Mouse (Mus musculus): ENCODE data around the gene Tcerg1l.

GRCm38 (mm10) chr7:138184197-138184596 is 213.3 kb downstream of the Tcerg1l start:
- TF ChIP-seq POLR2A (IDR thresholded peaks at IDR 0.05; ENCODE audit: low read depth, low read length) (no peak), CTCF (conservative IDR thresholded peaks at IDR 0.05 in 1 of 2, IDR thresholded peaks at IDR 0.05 in 1 of 2; ENCODE audit: low read depth in 2 of 2, low read length in 2 of 2) (no peak), RAD21 (IDR thresholded peaks at IDR 0.05; ENCODE audit: low read depth, low read length) (no peak), HCFC1 (IDR thresholded peaks at IDR 0.05; ENCODE audit: low read depth, low read length) (no peak), RCOR1 (conservative IDR thresholded peaks at IDR 0.05; ENCODE audit: low read depth, low read length) (no peak), MAX (IDR thresholded peaks at IDR 0.05; ENCODE audit: low read length) (no peak), POLR2AphosphoS2 (IDR thresholded peaks at IDR 0.05; ENCODE audit: low read depth, low read length) (no peak), SMC3 (IDR thresholded peaks at IDR 0.05; ENCODE audit: low read depth, low read length) (no peak), ZKSCAN1 (IDR thresholded peaks at IDR 0.05; ENCODE audit: borderline replicate concordance, low read depth, low read length) (no peak), MXI1 (IDR thresholded peaks at IDR 0.05; ENCODE audit: low read depth, low read length) (no peak), EP300 (IDR thresholded peaks at IDR 0.05; ENCODE audit: low read length) (no peak), ZMIZ1 (IDR thresholded peaks at IDR 0.05; ENCODE audit: low read depth, low read length) (no peak), NRF1 (IDR thresholded peaks at IDR 0.05; ENCODE audit: low read depth, low read length) (no peak), E2F4 (IDR thresholded peaks at IDR 0.05; ENCODE audit: insufficient replicate concordance, low read depth, low read length) (no peak)

All from CH12.LX (cell line).